Mouse (Mus musculus): Measurements from ENCODE around the gene Npc1l1. TPM values are rescaled to one million over a fixed set of nuclear protein-coding genes. Genes with fewer than 3 reads are reported as not detected.
A peak's percentile ranks its signal among the peaks of the same experiment; 100 is the strongest.

Gene Npc1l1
- total RNA-seq (2014; rRNA removed) (not detected in 2 replicates), polyA plus RNA-seq (2015; fragmentation: Nextera tagmentation; extraction: Ambion mirVana) (not detected in 2 replicates)

- DNase-seq: no peak
- Histone ChIP-seq H3K27me3 (ENCODE audit: insufficient read depth, low read length) (no peaks in the 10 kb centered on the region), H3K9ac (no peak within 1 kb of the TSS), H3K4me2 (ENCODE audit: low read depth) (no peak within 1 kb of the TSS), H3K9me3 (ENCODE audit: low read length) (no peaks in the 10 kb centered on the region), H3K27ac (ENCODE audit: low read depth, low read length) (no peak within 1 kb of the TSS), H3K4me1 (ENCODE audit: insufficient read depth) (no peaks in the 10 kb centered on the region), H3K36me3 (ENCODE audit: insufficient read depth) (no peaks in the 10 kb centered on the region), H3K4me3 (ENCODE audit: low read depth, low read length) (no peak within 1 kb of the TSS)
- 88% methylated on average over 7 of the region's 7 CpGs for WGBS
- ATAC-seq: no peak
- no peak for TF ChIP-seq CTCF (IDR thresholded peaks at IDR 0.05; ENCODE audit: low read depth)
Observed at GRCm38 (mm10) chr11:6230012-6230411, at the start of gene Npc1l1. Gene Npc1l1 (minus strand): TSS chr11:6230143.

- WGBS: 74% methylated on average over 3 of the region's 3 CpGs
Observed at GRCm38 (mm10) chr11:6276466-6276865, 46.5 kb upstream of the Npc1l1 start.

GRCm38 (mm10) chr11:6275094-6275484 is 45.1 kb upstream of the Npc1l1 start:
- Histone ChIP-seq H3K27me3 (ENCODE audit: insufficient read depth, low read length) (no peaks in the 10 kb centered on the region), H3K4me1 (ENCODE audit: insufficient read depth) (peaks cover 18% of the 10 kb centered on the region), H3K9ac (peak overlapping the region; percentile 93), H3K4me3 (ENCODE audit: low read depth, low read length) (peak overlapping the region; percentile 95), H3K27ac (ENCODE audit: low read depth, low read length) (peak overlapping the region; percentile 81), H3K4me2 (ENCODE audit: low read depth) (peak overlapping the region; percentile 83), H3K36me3 (ENCODE audit: insufficient read depth) (peaks cover 12% of the 10 kb centered on the region), H3K9me3 (ENCODE audit: low read length) (no peaks in the 10 kb centered on the region)
- ATAC-seq: no peak
- WGBS: 23% methylated on average over 7 of the region's 7 CpGs
- no peak for DNase-seq
- no peak for TF ChIP-seq CTCF (IDR thresholded peaks at IDR 0.05; ENCODE audit: low read depth)

More at GRCm38 (mm10) chr11:6276466-6276865, 46.5 kb upstream of the Npc1l1 start:
- TF ChIP-seq CTCF (IDR thresholded peaks at IDR 0.05; ENCODE audit: low read depth): no peak
- DNase-seq (no peak), ATAC-seq (no peak)
- Histone ChIP-seq H3K4me2 (ENCODE audit: low read depth) (no peak overlapping the region), H3K9me3 (ENCODE audit: low read length) (no peaks in the 10 kb centered on the region), H3K4me1 (ENCODE audit: insufficient read depth) (peaks cover 18% of the 10 kb centered on the region), H3K27me3 (ENCODE audit: insufficient read depth, low read length) (no peaks in the 10 kb centered on the region), H3K36me3 (ENCODE audit: insufficient read depth) (peaks cover 4% of the 10 kb centered on the region; the same call in 1 of the 2 replicates), H3K9ac (no peak overlapping the region), H3K27ac (ENCODE audit: low read depth, low read length) (no peak overlapping the region), H3K4me3 (ENCODE audit: low read depth, low read length) (no peak overlapping the region)

GRCm38 (mm10) chr11:6274387-6275093 is 44.6 kb upstream of the Npc1l1 start, which contains the start of gene Tmed4:
Gene Tmed4 (minus strand): TSS chr11:6274870.
- ATAC-seq (peak; percentile 99), DNase-seq (peak; percentile 98)
- Histone ChIP-seq H3K27me3 (ENCODE audit: insufficient read depth, low read length) (no peaks in the 10 kb centered on the region), H3K27ac (ENCODE audit: low read depth, low read length) (peak within 1 kb of the TSS; percentile 81), H3K4me1 (ENCODE audit: insufficient read depth) (peaks cover 18% of the 10 kb centered on the region), H3K4me3 (ENCODE audit: low read depth, low read length) (peak within 1 kb of the TSS; percentile 95), H3K9me3 (ENCODE audit: low read length) (no peaks in the 10 kb centered on the region), H3K4me2 (ENCODE audit: low read depth) (peak within 1 kb of the TSS; percentile 83), H3K36me3 (ENCODE audit: insufficient read depth) (peaks cover 16% of the 10 kb centered on the region), H3K9ac (peak within 1 kb of the TSS; percentile 93)
- TF ChIP-seq CTCF (IDR thresholded peaks at IDR 0.05; ENCODE audit: low read depth): peak; percentile 80
- under 1% methylated on average over 39 of the region's 39 CpGs for WGBS

GRCm38 (mm10) chr11:6273607-6274006 is 43.7 kb upstream of the Npc1l1 start:
- TF ChIP-seq CTCF (IDR thresholded peaks at IDR 0.05; ENCODE audit: low read depth): no peak
- Histone ChIP-seq H3K9ac (peak overlapping the region; percentile 93), H3K27me3 (ENCODE audit: insufficient read depth, low read length) (no peaks in the 10 kb centered on the region), H3K36me3 (ENCODE audit: insufficient read depth) (peaks cover 18% of the 10 kb centered on the region), H3K9me3 (ENCODE audit: low read length) (no peaks in the 10 kb centered on the region), H3K4me3 (ENCODE audit: low read depth, low read length) (peak overlapping the region; percentile 95), H3K27ac (ENCODE audit: low read depth, low read length) (no peak overlapping the region), H3K4me2 (ENCODE audit: low read depth) (peak overlapping the region; percentile 83), H3K4me1 (ENCODE audit: insufficient read depth) (peaks cover 18% of the 10 kb centered on the region)
- ATAC-seq (no peak), DNase-seq (no peak)
- WGBS: 47% methylated on average over 11 of the region's 11 CpGs

- DNase-seq: peak; percentile 95
- Histone ChIP-seq H3K9me3 (ENCODE audit: low read length) (no peaks in the 10 kb centered on the region), H3K4me3 (ENCODE audit: low read depth, low read length) (peak within 1 kb of the TSS; percentile 81), H3K36me3 (ENCODE audit: insufficient read depth) (peaks cover 55% of the 10 kb centered on the region), H3K27ac (ENCODE audit: low read depth, low read length) (peak within 1 kb of the TSS; percentile 94), H3K4me2 (ENCODE audit: low read depth) (peak within 1 kb of the TSS; percentile 76), H3K9ac (peak within 1 kb of the TSS; percentile 64), H3K27me3 (ENCODE audit: insufficient read depth, low read length) (no peaks in the 10 kb centered on the region), H3K4me1 (ENCODE audit: insufficient read depth) (peaks cover 10% of the 10 kb centered on the region)
- WGBS: 3% methylated on average over 50 of the region's 50 CpGs
- peak; percentile 99 for ATAC-seq
- TF ChIP-seq CTCF (IDR thresholded peaks at IDR 0.05; ENCODE audit: low read depth): 0 out of 2 replicates have a peak, but pooled peaks have one; percentile 1
Observed at GRCm38 (mm10) chr11:6267320-6268254, 37.6 kb upstream of the Npc1l1 start, which contains the start of gene Ddx56. Gene Ddx56 (minus strand): TSS chr11:6267772.

Data from forebrain, postnatal 0 days (tissue).